Mouse (Mus musculus): ENCODE data around the gene Gatd1.
"Not testable (repeated sequence)": the region's sequence is repeated elsewhere in the genome, so short reads cannot be mapped to it uniquely, and the experiment has no call there.

The Gatd1 gene

GRCm38 (mm10) chr7:141413809-141414584 is at the start of gene Gatd1:
Gene Gatd1, minus strand, starts transcription at chr7:141414136.
- in situ Hi-C loops (cut with MboI, MseI) = no loop called here

GRCm38 (mm10) chr7:141462333-141462821 is 48.4 kb upstream of the Gatd1 start:
- in situ Hi-C loops (cut with MboI, MseI) = no loop called here

- in situ Hi-C loops (cut with MboI, MseI) = no loop called here
Observed at GRCm38 (mm10) chr7:141461521-141462332, 47.8 kb upstream of the Gatd1 start.

- in situ Hi-C loops (cut with MboI, MseI) = no loop called here
Observed at GRCm38 (mm10) chr7:141460391-141461113, 46.6 kb upstream of the Gatd1 start, which contains the start of gene Cracr2b. Gene Cracr2b, plus strand, starts transcription at chr7:141461094.

- in situ Hi-C loops (cut with MboI, MseI) = no loop called here
Observed at GRCm38 (mm10) chr7:141460001-141460390, 46.1 kb upstream of the Gatd1 start.

GRCm38 (mm10) chr7:141459301-141459711 is 45.4 kb upstream of the Gatd1 start:
- in situ Hi-C loops (cut with MboI, MseI) = no loop called here

- in situ Hi-C loops (cut with MboI, MseI) = no loop called here
Observed at GRCm38 (mm10) chr7:141458661-141459060, 44.7 kb upstream of the Gatd1 start.

- in situ Hi-C loops (cut with MboI, MseI) = no loop called here
Observed at GRCm38 (mm10) chr7:141457986-141458660, 44.2 kb upstream of the Gatd1 start.

- in situ Hi-C loops (cut with MboI, MseI) = no loop called here
Observed at GRCm38 (mm10) chr7:141457236-141457635, 43.3 kb upstream of the Gatd1 start.

GRCm38 (mm10) chr7:141456739-141457138 is 42.8 kb upstream of the Gatd1 start:
- in situ Hi-C loops (cut with MboI, MseI) = no loop called here

- in situ Hi-C loops (cut with MboI, MseI) = no loop called here
Observed at GRCm38 (mm10) chr7:141455610-141456314, 41.8 kb upstream of the Gatd1 start.

GRCm38 (mm10) chr7:141454967-141455551 is 41.1 kb upstream of the Gatd1 start, which contains the start of gene Pnpla2:
Gene Pnpla2, plus strand, starts transcription at chr7:141455198.
- in situ Hi-C loops (cut with MboI, MseI) = no loop called here

- in situ Hi-C loops (cut with MboI, MseI) = no loop called here
Observed at GRCm38 (mm10) chr7:141453636-141454035, 39.7 kb upstream of the Gatd1 start.

- in situ Hi-C loops (cut with MboI, MseI) = no loop called here
Observed at GRCm38 (mm10) chr7:141451928-141452327, 38.0 kb upstream of the Gatd1 start.

- in situ Hi-C loops (cut with MboI, MseI) = no loop called here
Observed at GRCm38 (mm10) chr7:141447110-141447991, 33.4 kb upstream of the Gatd1 start, which contains the start of gene Rplp2. Gene Rplp2, plus strand, starts transcription at chr7:141447370.

GRCm38 (mm10) chr7:141446374-141446773 is 32.4 kb upstream of the Gatd1 start:
- in situ Hi-C loops (cut with MboI, MseI) = not testable (repeated sequence)

- in situ Hi-C loops (cut with MboI, MseI) = no loop called here
Observed at GRCm38 (mm10) chr7:141443828-141444237, 29.9 kb upstream of the Gatd1 start, which contains the start of gene Pidd1. Gene Pidd1, minus strand, starts transcription at chr7:141444025.

- in situ Hi-C loops (cut with MboI, MseI) = no loop called here
Observed at GRCm38 (mm10) chr7:141443081-141443821, 29.3 kb upstream of the Gatd1 start.

All from T-helper 2 cell (primary cell).